Mouse (Mus musculus) inflammation-experienced regulatory T-cells, adult 6 months (primary cell): ENCODE measurements around the gene Rimklb. TPM values are rescaled to one million over a fixed set of nuclear protein-coding genes. Genes with fewer than 3 reads are reported as not detected.
A peak's percentile ranks its signal among the peaks of the same experiment; 100 is the strongest.
"Not testable (repeated sequence)": the region's sequence is repeated elsewhere in the genome, so short reads cannot be mapped to it uniquely, and the experiment has no call there.

Experiments used
- ATAC-seq: one replicate; pipeline ENCODE4 v1.8.0; 2017
- polyA plus RNA-seq, 3 experiments: library from polyadenylated mRNA; unstranded; fragments of 100-300 nt; shearing (Covaris generic); gene quantifications; one replicate each; pipeline ENCODE4 v1.2.1; 2017

The Rimklb gene
- polyA plus RNA-seq, 3 experiments from 2014 or later, result 0.09 TPM; not detected in 2

- peak; percentile 5 for ATAC-seq
Measured at GRCm38 (mm10) chr6:122495082-122495881, 3.3 kb downstream of the Rimklb start.

GRCm38 (mm10) chr6:122493799-122494472 is 4.6 kb downstream of the Rimklb start:
- no peak for ATAC-seq

GRCm38 (mm10) chr6:122492479-122492878 is 6.1 kb downstream of the Rimklb start:
- no peak for ATAC-seq

- ATAC-seq, result peak; percentile 31
Measured at GRCm38 (mm10) chr6:122491557-122491956, 7.0 kb downstream of the Rimklb start.

- no peak for ATAC-seq
Measured at GRCm38 (mm10) chr6:122490929-122491512, 7.5 kb downstream of the Rimklb start.

- ATAC-seq, result no peak
Measured at GRCm38 (mm10) chr6:122486297-122487117, 12.1 kb downstream of the Rimklb start.

- ATAC-seq, result peak; percentile 47
Measured at GRCm38 (mm10) chr6:122485401-122486296, 12.9 kb downstream of the Rimklb start.

- no peak for ATAC-seq
Measured at GRCm38 (mm10) chr6:122478062-122478461, 20.5 kb downstream of the Rimklb start.

- not testable (repeated sequence) for ATAC-seq
Measured at GRCm38 (mm10) chr6:122471461-122471860, 27.1 kb downstream of the Rimklb start.

- ATAC-seq, result no peak
Measured at GRCm38 (mm10) chr6:122470240-122470639, 28.3 kb downstream of the Rimklb start.

GRCm38 (mm10) chr6:122469030-122469640 is 29.4 kb downstream of the Rimklb start:
- ATAC-seq, result no peak

- no peak for ATAC-seq
Measured at GRCm38 (mm10) chr6:122466092-122466713, 32.4 kb downstream of the Rimklb start.

- no peak for ATAC-seq
Measured at GRCm38 (mm10) chr6:122458946-122459693, 39.4 kb downstream of the Rimklb start.

- peak; percentile 41 for ATAC-seq
Measured at GRCm38 (mm10) chr6:122447848-122448247, 50.7 kb downstream of the Rimklb start.

- ATAC-seq, result no peak
Measured at GRCm38 (mm10) chr6:122445215-122445614, 53.3 kb downstream of the Rimklb start.

GRCm38 (mm10) chr6:122440632-122441226 is 57.8 kb downstream of the Rimklb start:
- ATAC-seq, result no peak

- ATAC-seq, result no peak
Measured at GRCm38 (mm10) chr6:122439249-122439648, 59.3 kb downstream of the Rimklb start.

GRCm38 (mm10) chr6:122435270-122435669 is 63.3 kb downstream of the Rimklb start:
- no peak for ATAC-seq

GRCm38 (mm10) chr6:122427456-122427855 is 71.1 kb downstream of the Rimklb start:
- ATAC-seq, result no peak
